Mouse (Mus musculus) MEL (cell line): Measurements from ENCODE around the gene Reln. TPM values are rescaled to one million over a fixed set of nuclear protein-coding genes. Genes with fewer than 3 reads are reported as not detected.

ENCODE experiments used
- DNase-seq: peaks from one replicate; pipeline ENCODE4 v3.0.0; 2011; ENCODE audit warnings: low read depth, low spot score
- H3K27ac ChIP-seq: 2 replicates; pipeline ENCODE4 v1.5.1; 2012; ENCODE audit warnings: low read depth, mild to moderate bottlenecking, control low read depth, low read length, moderate library complexity; ENCODE audit not compliant: control insufficient read depth
- H3K27me3 ChIP-seq, 2 experiments: fragments of 150-350 bp in 1 of 2; sonication (generic) in 1 of 2; 2 replicates each; pipeline ENCODE4 v1.6.1; 2012; ENCODE audit warnings: low read length in 2 of 2, mild to moderate bottlenecking in 2 of 2, improper control_type of control experiment in 1 of 2, moderate library complexity in 1 of 2; ENCODE audit not compliant: insufficient read depth in 2 of 2, control insufficient read depth in 1 of 2
- H3K36me3 ChIP-seq, 2 experiments: 2 replicates each; pipeline ENCODE4 v1.6.1; 2012 to 2014; ENCODE audit warnings: low read length in 2 of 2, improper control_type of control experiment in 1 of 2, inconsistent platforms in 1 of 2, mild to moderate bottlenecking in 1 of 2; ENCODE audit not compliant: insufficient read depth in 2 of 2, control insufficient read depth in 1 of 2
- H3K4me1 ChIP-seq, 2 experiments: fragments of 150-350 bp in 1 of 2; sonication (generic) in 1 of 2; 2 replicates each; pipeline ENCODE4 v1.6.1; 2012; ENCODE audit warnings: low read length in 2 of 2, improper control_type of control experiment in 1 of 2, mild to moderate bottlenecking in 1 of 2; ENCODE audit not compliant: insufficient read depth in 2 of 2, control insufficient read depth in 1 of 2
- H3K4me3 ChIP-seq, 2 experiments: fragments of 150-350 bp in 1 of 2; sonication (generic) in 1 of 2; 2 replicates each; pipeline ENCODE4 v1.5.1; 2012; ENCODE audit warnings: low read depth in 2 of 2, low read length in 2 of 2, mild to moderate bottlenecking in 2 of 2, moderate library complexity in 2 of 2, control low read depth in 1 of 2, improper control_type of control experiment in 1 of 2; ENCODE audit not compliant: control insufficient read depth in 1 of 2, insufficient read depth in 1 of 2
- H3K79me2 ChIP-seq: 2 replicates; pipeline ENCODE4 v1.6.1; 2012; ENCODE audit warnings: mild to moderate bottlenecking, low read length, moderate library complexity; ENCODE audit not compliant: control insufficient read depth, poor library complexity, insufficient read depth
- H3K9ac ChIP-seq: 2 replicates; pipeline ENCODE4 v1.6.1; 2012; ENCODE audit warnings: low read depth, mild to moderate bottlenecking, control low read depth, low read length, moderate library complexity; ENCODE audit not compliant: control insufficient read depth, poor library complexity, severe bottlenecking
- H3K9me3 ChIP-seq: fragments of 150-350 bp; sonication (generic); replicated peaks from 2 replicates; pipeline ENCODE4 v1.6.1; 2012; ENCODE audit warnings: mild to moderate bottlenecking, low read length, improper control_type of control experiment, moderate library complexity; ENCODE audit not compliant: insufficient read depth
- BHLHE40 ChIP-seq: IDR thresholded peaks from 2 replicates; pipeline ENCODE4 v1.6.1; 2012; ENCODE audit warnings: low read depth, mild to moderate bottlenecking, inconsistent platforms, low read length, improper control_type of control experiment, borderline replicate concordance
- CHD2 ChIP-seq: IDR thresholded peaks from 2 replicates; pipeline ENCODE4 v1.6.1; 2011; ENCODE audit warnings: low read length, improper control_type of control experiment
- CTCF ChIP-seq, 3 experiments: IDR thresholded peaks in 2 of 3; conservative IDR thresholded peaks in 1 of 3; 2 replicates each; pipeline ENCODE4 v1.5.1; 2011 to 2012; ENCODE audit warnings: low read length in 3 of 3, low read depth in 2 of 3, mild to moderate bottlenecking in 2 of 3, improper control_type of control experiment in 1 of 3, inconsistent platforms in 1 of 3, mixed read lengths in 1 of 3, moderate library complexity in 1 of 3; ENCODE audit not compliant: control insufficient read depth in 1 of 3, insufficient read depth in 1 of 3, poor library complexity in 1 of 3, severe bottlenecking in 1 of 3
- ELF1 ChIP-seq: IDR thresholded peaks from 2 replicates; pipeline ENCODE4 v1.6.1; 2014; ENCODE audit warnings: low read depth, mild to moderate bottlenecking, inconsistent platforms, low read length, improper control_type of control experiment, moderate library complexity
- EP300 ChIP-seq, 2 experiments: IDR thresholded peaks; 2 replicates each; pipeline ENCODE4 v1.6.1; 2011; ENCODE audit warnings: improper control_type of control experiment in 2 of 2, low read length in 2 of 2, low read depth in 1 of 2, mild to moderate bottlenecking in 1 of 2
- GABPA ChIP-seq: IDR thresholded peaks from 2 replicates; pipeline ENCODE4 v1.6.1; 2012; ENCODE audit warnings: low read depth, mild to moderate bottlenecking, inconsistent platforms, low read length, improper control_type of control experiment, moderate library complexity
- GATA1 ChIP-seq: IDR thresholded peaks from 2 replicates; pipeline ENCODE4 v1.6.1; 2011; ENCODE audit warnings: low read depth, low read length, improper control_type of control experiment
- JUND ChIP-seq: IDR thresholded peaks from 2 replicates; pipeline ENCODE4 v1.6.1; 2011; ENCODE audit warnings: low read depth, mild to moderate bottlenecking, improper control_type of control experiment, low read length
- MAX ChIP-seq: IDR thresholded peaks from 2 replicates; pipeline ENCODE4 v1.6.1; 2011; ENCODE audit warnings: low read length, improper control_type of control experiment
- MAZ ChIP-seq: IDR thresholded peaks from 2 replicates; pipeline ENCODE4 v1.6.1; 2012; ENCODE audit warnings: low read depth, mild to moderate bottlenecking, inconsistent platforms, low read length, improper control_type of control experiment
- MYB ChIP-seq: IDR thresholded peaks from 2 replicates; pipeline ENCODE4 v1.6.1; 2011; ENCODE audit warnings: mild to moderate bottlenecking, low read depth, low read length, improper control_type of control experiment
- MYC ChIP-seq: IDR thresholded peaks from 2 replicates; pipeline ENCODE4 v1.6.1; 2011; ENCODE audit warnings: low read depth, mild to moderate bottlenecking, low read length, improper control_type of control experiment, moderate library complexity
- NELFE ChIP-seq: IDR thresholded peaks from 2 replicates; pipeline ENCODE4 v1.6.1; 2011; ENCODE audit warnings: low read depth, low read length, improper control_type of control experiment
- NRF1 ChIP-seq: IDR thresholded peaks from 2 replicates; pipeline ENCODE4 v1.6.1; 2014; ENCODE audit warnings: low read depth, mild to moderate bottlenecking, inconsistent platforms, low read length, improper control_type of control experiment, moderate library complexity; ENCODE audit not compliant: poor library complexity, insufficient read depth, severe bottlenecking
- POLR2A ChIP-seq, 2 experiments: IDR thresholded peaks; 2 replicates each; pipeline ENCODE4 v1.6.1; 2011 to 2012; ENCODE audit warnings: low read length in 2 of 2, mild to moderate bottlenecking in 2 of 2, control low read depth in 1 of 2, improper control_type of control experiment in 1 of 2, low read depth in 1 of 2, moderate library complexity in 1 of 2; ENCODE audit not compliant: control insufficient read depth in 1 of 2, insufficient read depth in 1 of 2, poor library complexity in 1 of 2
- POLR2AphosphoS5 ChIP-seq: IDR thresholded peaks from 2 replicates; pipeline ENCODE4 v1.6.1; 2012; ENCODE audit warnings: low read depth, borderline replicate concordance, mild to moderate bottlenecking, inconsistent platforms, low read length, moderate library complexity, mixed read lengths
- RAD21 ChIP-seq: IDR thresholded peaks from 2 replicates; pipeline ENCODE4 v1.6.1; 2011; ENCODE audit warnings: mild to moderate bottlenecking, low read depth, low read length, improper control_type of control experiment
- SIN3A ChIP-seq: IDR thresholded peaks from 2 replicates; pipeline ENCODE4 v1.6.1; 2012; ENCODE audit warnings: low read length, improper control_type of control experiment, inconsistent platforms
- TBP ChIP-seq: IDR thresholded peaks from 2 replicates; pipeline ENCODE4 v1.8.0; 2011; ENCODE audit warnings: low read depth, low read length, improper control_type of control experiment
- TCF12 ChIP-seq: IDR thresholded peaks from 2 replicates; pipeline ENCODE4 v1.6.1; 2014; ENCODE audit warnings: low read depth, mild to moderate bottlenecking, inconsistent platforms, low read length, improper control_type of control experiment, moderate library complexity
- UBTF ChIP-seq: IDR thresholded peaks from 2 replicates; pipeline ENCODE4 v1.6.1; 2012; ENCODE audit warnings: low read depth, mild to moderate bottlenecking, inconsistent platforms, low read length, improper control_type of control experiment, moderate library complexity, borderline replicate concordance; ENCODE audit not compliant: insufficient read depth
- USF1 ChIP-seq: IDR thresholded peaks from 2 replicates; pipeline ENCODE4 v1.6.1; 2014; ENCODE audit warnings: low read depth, mild to moderate bottlenecking, inconsistent platforms, low read length, improper control_type of control experiment, moderate library complexity
- USF2 ChIP-seq, 2 experiments: IDR thresholded peaks; 2 replicates each; pipeline ENCODE4 v1.6.1; 2011 to 2012; ENCODE audit warnings: improper control_type of control experiment in 2 of 2, low read length in 2 of 2, borderline replicate concordance in 1 of 2, inconsistent platforms in 1 of 2, low read depth in 1 of 2, mild to moderate bottlenecking in 1 of 2; ENCODE audit not compliant: insufficient read depth in 1 of 2
- ZMIZ1 ChIP-seq: IDR thresholded peaks from 2 replicates; pipeline ENCODE4 v1.6.1; 2012; ENCODE audit warnings: low read depth, mild to moderate bottlenecking, inconsistent platforms, low read length, improper control_type of control experiment, moderate library complexity
- ZNF384 ChIP-seq: IDR thresholded peaks from 2 replicates; pipeline ENCODE4 v1.6.1; 2012; ENCODE audit warnings: low read depth, mild to moderate bottlenecking, inconsistent platforms, low read length, improper control_type of control experiment
- polyA plus RNA-seq, 2 experiments: library from polyadenylated mRNA; stranded (reverse) in 1 of 2; unstranded in 1 of 2; fragments of >175 nt in 1 of 2; fragments of >200 nt in 1 of 2; gene quantifications; 2 replicates each; pipeline versions ENCODE4 v1.2.1 to v1.2.4; 2012; ENCODE audit warnings: low replicate concordance in 2 of 2, low read depth in 1 of 2; ENCODE audit not compliant: insufficient read length in 2 of 2, insufficient read depth in 1 of 2, missing spikeins in 1 of 2
- total RNA-seq: library from RNA; depleted of rRNA; stranded (reverse); fragments of 300-350 nt; gene quantifications from 2 replicates; pipeline ENCODE4 v1.2.3, GENCODE M21; 2012

The Reln gene
- total and polyA plus RNA-seq, 3 experiments: not detected

DNA sequence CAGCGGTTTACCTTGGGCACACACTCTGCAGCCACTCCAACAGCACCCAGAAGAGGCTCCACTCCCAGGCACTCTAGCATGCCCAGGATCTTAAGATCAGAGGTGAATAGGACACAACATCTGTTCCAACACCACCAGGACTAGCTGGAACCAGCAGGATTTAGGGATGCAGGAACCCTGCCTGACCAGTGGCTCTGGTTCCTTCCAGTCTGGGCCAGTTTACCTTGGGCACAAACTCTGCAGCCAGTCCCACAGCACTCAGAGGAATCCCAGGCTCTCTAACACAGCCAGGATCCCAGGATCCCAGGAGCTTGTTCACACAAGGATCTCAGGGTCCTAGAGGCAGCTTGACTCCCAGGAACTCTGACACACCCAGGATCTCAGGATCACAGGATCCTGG, 382.7 kb downstream of the Reln start:
- H3K9ac ChIP-seq: no peak overlapping the region
- no peaks in the 10 kb centered on the region for H3K9me3 ChIP-seq
- H3K4me3 ChIP-seq: no peak overlapping the region
- no peaks in the 10 kb centered on the region for H3K79me2 ChIP-seq
- no peaks in the 10 kb centered on the region for H3K4me1 ChIP-seq
- peaks cover 0 to 1% of the 10 kb centered on the region in 2 experiments; a peak in 1 of 4 replicates for H3K27me3 ChIP-seq
- no peak overlapping the region for H3K27ac ChIP-seq
- no peak for TF ChIP-seq RAD21
- no peak for TF ChIP-seq USF2 (IDR thresholded peaks at IDR 0.05; ENCODE audit: borderline replicate concordance in 1 of 2, insufficient read depth in 1 of 2, low read depth in 1 of 2, low read length in 2 of 2)
- TF ChIP-seq MAX: no peak
- TF ChIP-seq NELFE: no peak
- no peak for TF ChIP-seq USF1
- no peak for TF ChIP-seq MAZ
- no peak for TF ChIP-seq MYB
- TF ChIP-seq SIN3A: no peak
- no peak for TF ChIP-seq TBP
- TF ChIP-seq ZMIZ1: no peak
- no peak for TF ChIP-seq TCF12
- no peak for TF ChIP-seq ELF1
- no peak for TF ChIP-seq GATA1
- no peak for TF ChIP-seq EP300 (IDR thresholded peaks at IDR 0.05; ENCODE audit: low read depth in 1 of 2, low read length in 2 of 2)
- TF ChIP-seq ZNF384: no peak
- TF ChIP-seq BHLHE40: no peak
- TF ChIP-seq UBTF: no peak
- no peak for TF ChIP-seq CHD2
- no peaks in the 10 kb centered on the region for H3K36me3 ChIP-seq
- DNase-seq: no peak

DNA sequence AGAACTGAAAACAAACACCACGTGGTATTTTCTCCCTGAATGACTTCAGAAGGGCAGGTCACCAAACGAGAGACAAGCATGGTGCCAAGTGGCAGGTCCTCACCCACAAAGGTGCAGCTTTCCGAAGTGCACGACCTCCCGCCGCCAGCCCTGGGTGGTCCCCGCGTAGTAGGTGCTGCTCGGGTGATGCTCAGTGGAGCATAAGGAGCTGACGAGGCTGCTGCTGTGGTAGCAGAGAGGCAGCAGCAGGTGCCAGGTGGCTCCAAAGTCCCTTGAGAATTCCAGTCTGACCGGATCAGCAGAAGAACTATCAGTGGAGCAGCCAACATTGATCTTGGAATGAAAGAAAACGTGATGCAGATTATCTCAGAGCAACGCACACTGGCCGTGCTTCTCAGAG, 384.4 kb downstream of the Reln start:
- no peaks in the 10 kb centered on the region for H3K9me3 ChIP-seq
- H3K27ac ChIP-seq: no peak overlapping the region
- no peak for DNase-seq
- TF ChIP-seq NRF1: no peak
- TF ChIP-seq POLR2AphosphoS5: no peak
- TF ChIP-seq ELF1: no peak
- TF ChIP-seq MYB: no peak
- no peak for TF ChIP-seq CHD2
- TF ChIP-seq BHLHE40: no peak
- TF ChIP-seq MYC: no peak
- no peak for TF ChIP-seq MAX
- no peak for TF ChIP-seq JUND
- TF ChIP-seq CTCF (IDR thresholded peaks at IDR 0.05 in 2 of 3, conservative IDR thresholded peaks at IDR 0.05 in 1 of 3; ENCODE audit: control insufficient read depth in 1 of 3, insufficient read depth in 1 of 3, low read depth in 2 of 3, low read length in 3 of 3, poor library complexity in 1 of 3, severe bottlenecking in 1 of 3): no peak
- TF ChIP-seq GABPA: no peak
- no peak for TF ChIP-seq MAZ
- TF ChIP-seq POLR2A (IDR thresholded peaks at IDR 0.05; ENCODE audit: control insufficient read depth in 1 of 2, insufficient read depth in 1 of 2, low read depth in 1 of 2, low read length in 2 of 2, poor library complexity in 1 of 2): no peak
- no peak overlapping the region for H3K4me3 ChIP-seq
- H3K27me3 ChIP-seq: peaks cover 0 to 1% of the 10 kb centered on the region in 2 experiments; a peak in 1 of 4 replicates
- H3K9ac ChIP-seq: no peak overlapping the region
- no peaks in the 10 kb centered on the region for H3K36me3 ChIP-seq
- H3K4me1 ChIP-seq: no peaks in the 10 kb centered on the region
- no peaks in the 10 kb centered on the region for H3K79me2 ChIP-seq
